9 mouse cellular contexts compared by ENCODE assay signal in the genomic region with DNA sequence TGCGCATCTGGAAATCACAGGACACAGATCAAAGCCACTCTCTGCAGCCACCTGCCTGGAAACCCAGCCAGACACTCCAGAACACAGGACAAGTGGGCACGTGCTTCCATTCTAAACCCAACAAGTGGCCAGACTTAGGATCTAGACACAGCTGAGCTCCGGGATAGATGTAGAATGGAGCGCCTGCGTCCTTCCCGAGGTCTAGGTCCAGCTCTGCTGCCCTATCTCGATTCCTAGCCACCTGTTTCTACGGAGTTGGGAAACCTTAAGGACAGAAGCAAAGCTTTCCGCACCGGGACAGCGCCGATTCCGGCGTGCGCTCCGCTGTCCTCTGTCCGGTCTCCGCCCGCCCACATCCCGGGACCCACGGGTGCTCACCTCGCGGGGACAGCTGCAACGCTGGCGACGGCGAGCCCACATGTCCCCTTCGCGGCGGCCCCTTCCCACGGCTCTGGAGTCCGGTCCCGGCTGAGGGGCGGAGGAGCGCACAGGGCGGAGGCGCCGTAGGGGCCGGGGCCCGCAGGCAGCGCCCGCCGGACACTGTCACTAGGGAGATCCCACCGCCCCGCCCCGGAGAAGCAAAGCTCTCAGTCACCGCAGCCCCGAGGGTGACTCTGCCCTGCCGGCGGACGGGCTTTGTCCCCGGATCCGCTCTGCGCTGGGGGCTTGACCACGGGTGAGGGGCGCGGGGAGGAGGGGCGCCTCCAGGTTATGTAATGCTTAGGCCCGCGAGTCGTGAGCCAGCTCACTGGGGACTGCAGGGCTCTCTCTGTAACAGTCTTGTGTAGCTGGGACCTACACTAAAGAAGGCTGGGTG. TPM values are rescaled to one million over a fixed set of nuclear protein-coding genes. Genes with fewer than 3 reads are reported as not detected.
DNase-seq lines count a peak whose midpoint lies in the region; ATAC-seq and TF ChIP-seq lines count a peak whose summit lies in the region.
"Had no signal": no experiment of that assay in that cellular context is flagged by ENCODE, and none has a peak within 500 bp of the region (broad histone marks: within the 10 kb centered on the region; RNA-seq: fewer than 3 reads in every experiment).

A gene (minus strand): TSS at position 602 of the 817 bp plus-strand sequence.

- H3K9me3 ChIP-seq in intestine, postnatal 0 days (ENCODE audit: control insufficient read depth): no peaks in the 10 kb centered on the region
- H3K9me3 ChIP-seq in liver, embryonic 14.5 days (ENCODE audit: control insufficient read depth, low read length): no peaks in the 10 kb centered on the region
- H3K9me3 ChIP-seq in neural tube, embryonic 11.5 days (ENCODE audit: control insufficient read depth, low read length): no peaks in the 10 kb centered on the region

- TF ChIP-seq EP300 in liver, embryonic 14.5 days (IDR thresholded peaks at IDR 0.05; ENCODE audit: low read depth): no peak

- peak within 1 kb of the TSS; percentile 15; the same call in 1 of the 2 replicates for H3K27ac ChIP-seq in layer of hippocampus, adult 2 months
- H3K27ac ChIP-seq in intestine, postnatal 0 days (ENCODE audit: low read depth, low read length): peak within 1 kb of the TSS; percentile 28; the same call in 1 of the 2 replicates
- no peak within 1 kb of the TSS for H3K27ac ChIP-seq in liver, embryonic 14.5 days
- H3K27ac ChIP-seq in neural tube, embryonic 11.5 days (ENCODE audit: low read depth, low read length): no peak within 1 kb of the TSS

- peak within 1 kb of the TSS; percentile 60 for H3K4me3 ChIP-seq in layer of hippocampus, adult 2 months
- H3K4me3 ChIP-seq in intestine, postnatal 0 days (ENCODE audit: low read depth, low read length): peak within 1 kb of the TSS; percentile 67
- peak within 1 kb of the TSS; percentile 52 to 55 for H3K4me3 ChIP-seq in liver, embryonic 14.5 days (ENCODE audit: insufficient read depth in 1 of 2, low read depth in 2 of 2, low read length in 2 of 2)
- H3K4me3 ChIP-seq in neural tube, embryonic 11.5 days (ENCODE audit: low read depth, low read length): peak within 1 kb of the TSS; percentile 55

- TF ChIP-seq CTCF in layer of hippocampus, adult 2 months (conservative IDR thresholded peaks at IDR 0.05): no peak
- TF ChIP-seq CTCF in intestine, postnatal 0 days (IDR thresholded peaks at IDR 0.05; ENCODE audit: low read depth): no peak
- no peak for TF ChIP-seq CTCF in liver, embryonic 14.5 days (IDR thresholded peaks at IDR 0.05; ENCODE audit: low read depth)

- WGBS in intestine, postnatal 0 days: 1% methylated on average over 59 of the region's 61 CpGs
- WGBS in liver, embryonic 14.5 days (ENCODE audit: insufficient replicate concordance): 1% methylated on average over 59 of the region's 61 CpGs
- under 1% methylated on average over 57 of the region's 61 CpGs for WGBS in neural tube, embryonic 11.5 days

- H3K4me1 ChIP-seq in intestine, postnatal 0 days (replicated peaks; ENCODE audit: control insufficient read depth, insufficient read depth, low read length): no peaks in the 10 kb centered on the region
- no peaks in the 10 kb centered on the region; a peak in 2 of 4 replicates for H3K4me1 ChIP-seq in liver, embryonic 14.5 days (replicated peaks; ENCODE audit: control insufficient read depth in 2 of 2, insufficient read depth in 2 of 2, low read length in 1 of 2)
- no peaks in the 10 kb centered on the region for H3K4me1 ChIP-seq in neural tube, embryonic 11.5 days (ENCODE audit: control insufficient read depth, insufficient read depth, low read length)

- ATAC-seq in common myeloid progenitor, adult 5-6 weeks (replicated peaks; ENCODE audit: low read depth, poor library complexity, severe bottlenecking): peak; percentile 52
- ATAC-seq in intestine, postnatal 0 days: peak; percentile 64
- ATAC-seq in liver, embryonic 14.5 days (ENCODE audit: insufficient read depth): peak; percentile 63
- peak; percentile 80 for ATAC-seq in neural tube, embryonic 11.5 days (ENCODE audit: insufficient read depth, low FRiP score, low TSS enrichment)

- peak within 1 kb of the TSS; percentile 50 for H3K9ac ChIP-seq in intestine, postnatal 0 days (ENCODE audit: low read depth, low read length)
- no peak within 1 kb of the TSS for H3K9ac ChIP-seq in liver, embryonic 14.5 days (replicated peaks)
- H3K9ac ChIP-seq in neural tube, embryonic 11.5 days (ENCODE audit: low read length): peak within 1 kb of the TSS; percentile 72

- no peaks in the 10 kb centered on the region for H3K36me3 ChIP-seq in intestine, postnatal 0 days (ENCODE audit: control insufficient read depth, insufficient read depth)
- H3K36me3 ChIP-seq in liver, embryonic 14.5 days (replicated peaks; ENCODE audit: control insufficient read depth, insufficient read depth, low read depth): no peaks in the 10 kb centered on the region
- no peaks in the 10 kb centered on the region for H3K36me3 ChIP-seq in neural tube, embryonic 11.5 days (ENCODE audit: control insufficient read depth, insufficient read depth, low read length)

- peak within 1 kb of the TSS; percentile 99 for H3K4me2 ChIP-seq in intestine, postnatal 0 days (replicated peaks; ENCODE audit: low read depth)
- H3K4me2 ChIP-seq in liver, embryonic 14.5 days (ENCODE audit: low read depth): peak within 1 kb of the TSS; percentile 60
- peak within 1 kb of the TSS; percentile 99 for H3K4me2 ChIP-seq in neural tube, embryonic 11.5 days (ENCODE audit: low read depth)

- DNase-seq in layer of hippocampus, adult 2 months (ENCODE audit: low spot score in 2 of 2): peak in 1 of 2 experiments; percentile 10
- no peak for DNase-seq in layer of hippocampus, adult 18-20 months (ENCODE audit: low spot score in 2 of 2)
- DNase-seq in gonadal fat pad, adult 2 months (ENCODE audit: low read depth): no peak
- no peak for DNase-seq in liver, embryonic 14.5 days (ENCODE audit: low read depth in 3 of 3, low spot score in 3 of 3)
- DNase-seq in neural tube, embryonic 11.5 days (ENCODE audit: low spot score): peak; percentile 56
- DNase-seq in T-cell, adult 2 months (ENCODE audit: low spot score): no peak

- no peaks in the 10 kb centered on the region; the same call in 1 of the 2 replicates for H3K27me3 ChIP-seq in intestine, postnatal 0 days (replicated peaks; ENCODE audit: control insufficient read depth, insufficient read depth, low read length)
- peaks cover 19% of the 10 kb centered on the region for H3K27me3 ChIP-seq in liver, embryonic 14.5 days (ENCODE audit: control insufficient read depth, insufficient read depth, low read length)
- H3K27me3 ChIP-seq in neural tube, embryonic 11.5 days (ENCODE audit: control insufficient read depth, insufficient read depth, low read length): no peaks in the 10 kb centered on the region

RNA-seq across cellular contexts. Expression of the gene that starts here (rescaled TPM):
- total RNA-seq in layer of hippocampus, adult 2 months (2021): 1 to 10 TPM; 1.3 to 3.8 TPM
- total RNA-seq in layer of hippocampus, adult 18-20 months (2021): 1 to 10 TPM; 1.1 to 1.6 TPM
- total RNA-seq in common myeloid progenitor, adult 5-6 weeks (2017): 0.18 TPM in 1 of 2 replicates, not detected in the other
- polyA plus RNA-seq in gonadal fat pad, adult 2 months (2012; rRNA removed): 10.6 and 18.0 TPM in 2 replicates
- 5.3 and 6.8 TPM in 2 replicates for polyA plus RNA-seq in intestine, postnatal 0 days (2015; fragmentation: Nextera tagmentation; extraction: Ambion mirVana)
- 4.0 and 4.8 TPM in 2 replicates for polyA plus RNA-seq in liver, embryonic 14.5 days (2012; rRNA removed)
- 9.7 and 12.1 TPM in 2 replicates for polyA plus RNA-seq in liver, embryonic 14.5 days (2014; fragmentation: Nextera tagmentation; extraction: Ambion mirVana)
- polyA plus RNA-seq in neural tube, embryonic 11.5 days (2014; fragmentation: Nextera tagmentation; extraction: Ambion mirVana): 1.3 and 2.0 TPM in 2 replicates
- total RNA-seq: MEL had no signal

Comparison
In these comparisons a context has a peak if more than half of its experiments do, and no peak if none do; other contexts are left out.
1. Peak in ATAC-seq in common myeloid progenitor, adult 5-6 weeks; RNA of the gene not detected or under 1 TPM.
2. H3K27ac ChIP-seq: peak in layer of hippocampus, adult 2 months (single experiment) and intestine, postnatal 0 days (single experiment); none in liver, embryonic 14.5 days (single experiment) and neural tube, embryonic 11.5 days (single experiment).
3. Peak in every context shown above with its lines, with median percentiles within 50 percentile points of each other: H3K4me3 ChIP-seq, ATAC-seq and H3K4me2 ChIP-seq.